Mouse (Mus musculus) embryo, embryonic 10 days (tissue): ENCODE data around the gene Fbxl14.
A peak's percentile ranks its signal among the peaks of the same experiment; 100 is the strongest.

ENCODE experiments used
- DNase-seq: peaks from one replicate; pipeline ENCODE4 v3.0.0-alpha.2; 2015; ENCODE audit warnings: low spot score

Fbxl14 gene

DNA sequence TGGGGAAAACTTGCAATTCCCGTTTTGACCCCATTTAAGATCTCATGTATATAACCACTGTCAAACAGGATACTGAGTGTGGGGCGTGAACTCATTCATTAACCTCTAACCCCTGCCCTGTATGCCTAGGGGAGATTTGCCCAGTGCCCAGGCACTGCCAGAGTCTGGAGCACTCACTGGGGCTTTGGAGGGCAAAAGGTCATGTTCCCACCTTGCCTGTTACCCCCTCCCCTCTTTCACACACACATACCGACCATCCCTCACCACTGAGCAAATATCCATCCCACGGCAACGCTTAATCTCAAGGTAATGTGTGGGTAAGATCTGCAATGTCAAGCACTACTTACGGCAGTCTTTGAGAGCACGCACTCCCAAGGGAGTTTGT is 13.2 kb downstream of the Fbxl14 start:
- peak; percentile 65 for DNase-seq

DNA sequence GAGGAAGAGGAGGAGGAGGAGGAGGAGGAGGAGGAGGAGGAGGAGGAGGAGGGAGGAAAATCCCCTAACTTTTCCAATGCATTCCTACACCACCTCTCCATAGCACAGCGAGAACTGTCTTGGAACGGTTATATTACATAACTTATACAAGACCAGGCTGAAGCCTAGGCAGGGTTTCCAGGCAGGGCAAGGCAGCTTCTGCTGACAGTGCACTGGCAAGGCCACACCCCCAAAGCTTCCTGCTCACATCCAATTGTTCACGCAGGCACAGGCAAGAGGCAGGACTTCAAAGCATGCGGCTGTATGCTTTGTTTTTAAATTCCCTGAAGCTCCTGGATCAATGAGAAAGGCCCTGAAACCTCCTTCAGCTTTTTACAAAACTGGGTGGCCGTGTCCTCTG is 19.8 kb downstream of the Fbxl14 start:
- peak; percentile 79 for DNase-seq

- no peak for DNase-seq
Observed at GRCm38 (mm10) chr6:119500086-119500485, 20.6 kb downstream of the Fbxl14 start.

DNA sequence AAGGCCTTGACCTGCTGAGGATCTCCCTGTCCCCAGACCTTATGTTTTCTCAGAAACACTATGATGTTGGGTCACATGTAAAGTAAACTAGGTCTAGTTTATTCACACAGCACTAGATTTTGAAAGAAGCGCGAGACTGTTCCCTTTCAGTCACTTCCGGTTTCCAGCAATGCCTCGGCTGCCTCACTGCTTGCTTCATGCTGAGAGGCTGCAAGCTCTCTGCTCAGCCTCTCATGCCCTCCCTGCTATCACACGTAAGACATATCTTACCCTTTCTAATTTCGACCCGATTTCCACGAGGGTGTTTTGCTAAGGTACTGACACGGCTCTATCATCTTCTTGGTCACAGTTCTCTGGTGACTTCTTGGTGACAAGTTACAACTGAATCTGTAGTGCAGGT is 22.6 kb downstream of the Fbxl14 start:
- DNase-seq: no peak

GRCm38 (mm10) chr6:119504756-119505155 is 25.3 kb downstream of the Fbxl14 start:
- no peak for DNase-seq

GRCm38 (mm10) chr6:119505525-119506225 is 26.2 kb downstream of the Fbxl14 start:
- DNase-seq: no peak

DNA sequence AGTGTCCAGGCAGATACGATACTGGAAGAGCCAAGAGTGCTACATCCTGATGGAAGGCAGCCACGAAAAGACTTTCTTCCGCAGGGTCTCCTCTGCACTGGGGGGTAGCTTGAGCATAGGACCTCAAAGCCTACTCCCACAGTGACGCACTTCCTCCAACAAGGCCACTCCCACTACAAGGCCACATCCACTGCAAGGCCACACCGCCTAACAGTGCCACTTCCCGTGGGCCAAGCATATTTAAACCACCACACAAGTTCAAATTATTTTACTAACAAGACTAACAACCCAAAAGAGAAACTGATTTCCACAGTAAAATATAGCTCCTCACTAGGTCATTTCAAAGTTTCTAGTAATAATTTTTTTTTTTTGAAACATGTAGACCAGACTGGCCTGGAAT is 28.8 kb downstream of the Fbxl14 start:
- DNase-seq: no peak

- DNase-seq: no peak
Observed at GRCm38 (mm10) chr6:119508634-119509375, 29.3 kb downstream of the Fbxl14 start.

DNA sequence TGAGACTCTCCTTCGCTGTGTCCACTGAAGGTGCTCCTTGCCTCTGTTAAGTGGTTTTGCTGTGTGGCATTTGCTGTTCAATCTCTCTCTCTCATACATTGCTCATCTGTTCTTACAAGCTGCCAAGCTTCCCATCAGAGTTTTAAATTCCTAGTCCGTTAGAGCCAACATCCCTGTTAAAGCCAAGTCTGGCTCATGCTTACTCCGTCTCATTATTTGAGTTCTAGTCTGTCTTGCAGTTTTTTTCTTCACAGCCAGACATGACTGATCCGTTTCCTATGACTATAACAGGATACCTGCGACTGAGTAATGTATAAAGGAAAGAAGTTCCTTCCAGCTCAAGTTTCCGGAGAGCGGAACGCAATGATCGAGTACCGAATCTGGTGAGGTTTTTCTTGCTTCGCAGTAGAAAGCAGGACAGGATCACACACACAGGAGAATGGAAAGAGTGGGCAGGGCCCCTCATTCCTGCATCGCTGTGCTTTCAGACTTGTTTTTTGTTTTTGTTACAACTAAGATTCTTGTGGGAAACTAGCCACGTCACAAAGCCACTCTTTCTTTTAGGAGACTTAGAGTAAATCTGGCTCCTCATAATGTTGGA is 30.1 kb downstream of the Fbxl14 start:
- DNase-seq: no peak

DNA sequence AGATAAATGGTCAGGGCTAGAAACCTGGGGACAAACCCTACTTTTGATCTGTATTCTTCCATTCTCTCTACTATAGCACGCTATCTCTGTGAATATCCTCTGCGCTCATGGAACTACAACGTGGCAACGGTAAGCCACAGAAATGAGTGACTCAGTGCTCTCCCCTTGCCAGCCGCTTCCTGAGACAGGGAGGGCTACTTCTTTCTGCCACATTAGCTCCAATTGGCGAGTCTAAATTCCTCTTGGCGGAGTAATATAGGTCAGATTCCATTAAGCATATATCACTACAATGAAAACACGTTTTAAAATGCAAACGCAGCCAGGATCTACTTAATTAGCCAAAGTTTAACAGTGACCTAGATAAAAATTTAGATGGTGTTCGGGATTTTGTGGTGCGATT is 33.2 kb downstream of the Fbxl14 start:
- no peak for DNase-seq

GRCm38 (mm10) chr6:119513452-119513851 is 34.0 kb downstream of the Fbxl14 start:
- DNase-seq: no peak

GRCm38 (mm10) chr6:119514085-119514484 is 34.6 kb downstream of the Fbxl14 start:
- no peak for DNase-seq

- DNase-seq: peak; percentile 73
Observed at GRCm38 (mm10) chr6:119520731-119521130, 41.3 kb downstream of the Fbxl14 start.

GRCm38 (mm10) chr6:119521482-119521900 is 42.0 kb downstream of the Fbxl14 start:
- no peak for DNase-seq

DNA sequence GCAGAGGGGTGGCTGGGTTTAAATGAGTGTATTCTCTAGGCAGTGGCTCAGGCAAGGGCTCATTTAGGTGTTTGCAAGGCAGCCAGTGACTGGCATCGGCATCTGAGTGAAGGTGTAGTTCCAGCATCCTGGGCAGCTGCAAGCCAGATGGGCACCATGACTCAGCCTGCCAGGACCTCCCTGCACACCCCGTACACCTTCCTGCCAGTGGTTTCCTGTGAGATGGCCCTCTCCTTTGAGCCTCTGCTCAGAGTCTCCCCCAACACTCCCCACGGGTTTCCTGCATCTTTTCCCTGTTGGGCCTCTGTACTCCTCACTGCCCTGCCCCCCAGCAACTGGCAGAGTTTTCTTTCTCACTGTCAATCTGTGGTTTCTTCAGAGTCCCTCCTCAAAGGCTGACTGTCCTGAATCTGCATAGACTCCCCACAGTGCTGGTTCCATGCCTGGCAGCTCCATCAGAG is 42.5 kb downstream of the Fbxl14 start:
- DNase-seq: no peak

GRCm38 (mm10) chr6:119526498-119526897 is 47.0 kb downstream of the Fbxl14 start:
- no peak for DNase-seq

GRCm38 (mm10) chr6:119529659-119530058 is 50.2 kb downstream of the Fbxl14 start:
- no peak for DNase-seq
